Mouse (Mus musculus): ENCODE measurements around the gene Nom1. TPM values are rescaled to one million over a fixed set of nuclear protein-coding genes. Genes with fewer than 3 reads are reported as not detected.
"Not testable (repeated sequence)": the region's sequence is repeated elsewhere in the genome, so short reads cannot be mapped to it uniquely, and the experiment has no call there.

The Nom1 gene
- 10 to 100 TPM; 10.8 to 17.2 TPM for polyA plus RNA-seq (2017; shearing (Covaris generic))

- peak; percentile 100 for ATAC-seq
Measured at GRCm38 (mm10) chr5:29434228-29434871, at the start of gene Nom1. Nom1 (plus strand) TSS chr5:29434664.

GRCm38 (mm10) chr5:29387591-29387990, 46.9 kb upstream of the Nom1 start:
- no peak for ATAC-seq

DNA sequence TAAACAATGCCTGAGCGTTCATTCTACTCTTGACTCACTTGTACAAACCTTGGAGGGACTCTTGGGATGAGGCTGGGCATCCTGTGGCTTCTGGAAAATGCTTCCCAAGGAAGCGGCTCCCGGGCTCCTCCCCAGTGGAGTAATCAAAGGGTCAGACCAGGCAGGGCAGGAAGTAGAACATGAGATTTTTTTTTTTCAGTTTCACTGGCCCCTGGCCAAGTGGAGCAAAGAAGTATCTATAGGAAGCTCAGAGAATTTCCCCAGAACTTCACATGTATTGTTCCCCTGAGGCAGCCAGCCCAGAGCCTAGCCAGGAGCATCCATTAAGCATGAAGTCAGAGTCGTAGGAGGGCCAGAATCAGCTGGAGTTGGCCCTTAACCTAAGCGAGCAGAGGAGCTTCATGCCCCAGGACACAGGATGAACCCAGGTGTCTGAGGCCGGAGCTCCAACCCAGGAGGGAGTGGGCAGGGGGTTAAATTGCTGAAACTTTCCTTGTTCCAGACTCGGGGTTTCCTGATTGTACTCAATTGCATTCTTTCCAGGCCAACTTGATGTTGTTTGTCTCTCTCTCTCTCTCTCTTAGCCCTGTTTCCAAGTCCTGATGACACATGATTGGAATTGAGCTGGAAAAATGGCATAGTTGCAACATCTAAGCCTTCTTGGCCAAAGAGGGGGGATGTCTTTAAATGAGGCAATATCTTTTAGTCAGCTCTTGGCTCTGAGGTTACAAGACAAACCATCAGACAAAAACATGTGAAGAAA, 46.1 kb upstream of the Nom1 start:
- no peak for ATAC-seq

DNA sequence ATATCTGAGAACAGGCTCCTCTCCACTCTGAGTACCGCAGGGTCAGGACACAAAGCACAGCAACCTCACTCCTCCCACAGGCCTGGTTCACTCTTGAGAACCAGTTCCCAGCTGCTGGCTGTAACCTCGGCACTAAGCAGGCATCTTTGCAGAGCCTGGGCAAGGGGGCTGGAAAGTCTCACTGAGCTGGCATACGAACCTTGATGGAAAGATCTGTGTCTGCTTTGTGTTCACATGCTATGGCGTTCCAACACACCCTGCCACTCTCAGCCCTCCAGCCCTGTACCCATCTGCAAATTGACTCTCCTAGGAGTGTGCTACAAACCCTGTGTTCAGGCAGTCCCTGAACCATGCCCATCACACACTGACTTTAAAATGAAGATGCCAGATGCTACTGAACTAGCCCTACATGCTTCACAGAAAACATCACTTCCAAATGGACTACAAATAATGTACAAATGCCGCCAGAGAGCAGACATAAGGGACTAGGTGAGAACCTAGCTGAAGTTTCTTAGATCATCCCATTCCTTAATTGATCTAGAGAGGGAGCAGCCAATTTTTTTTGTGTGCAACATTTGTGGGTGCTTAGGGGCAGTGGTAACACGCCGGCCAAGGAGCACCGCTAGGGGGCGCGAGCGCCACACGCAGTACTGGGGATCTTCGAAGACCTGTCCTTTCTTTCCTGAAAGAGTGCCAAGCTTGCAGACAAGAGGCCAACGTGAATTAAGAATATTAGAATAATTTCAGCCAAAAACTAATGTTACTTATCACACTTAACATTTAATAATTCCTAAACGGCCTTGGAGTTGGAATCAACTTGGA, 45.3 kb upstream of the Nom1 start:
- peak; percentile 37 for ATAC-seq

DNA sequence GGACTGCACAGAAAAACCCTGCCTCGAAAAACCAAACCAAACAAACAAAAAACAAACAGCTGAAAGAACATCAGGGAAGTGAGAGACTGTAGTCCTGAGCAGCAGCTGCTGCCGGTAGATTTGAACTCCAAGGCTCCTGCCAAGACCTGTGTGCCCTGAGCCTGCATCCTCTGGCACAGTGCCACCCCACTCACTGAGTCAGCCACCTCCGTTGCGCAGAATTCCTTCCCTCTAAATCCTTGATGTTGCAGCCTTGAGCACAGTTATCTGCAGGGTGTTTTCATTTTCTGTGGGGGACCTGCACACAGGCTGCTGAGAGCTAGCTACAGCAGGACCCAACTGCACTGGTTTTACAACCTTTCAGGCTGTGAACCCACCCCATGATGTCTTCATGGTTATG, 36.0 kb upstream of the Nom1 start:
- no peak for ATAC-seq

GRCm38 (mm10) chr5:29410854-29411253, 23.6 kb upstream of the Nom1 start:
- ATAC-seq, result no peak

DNA sequence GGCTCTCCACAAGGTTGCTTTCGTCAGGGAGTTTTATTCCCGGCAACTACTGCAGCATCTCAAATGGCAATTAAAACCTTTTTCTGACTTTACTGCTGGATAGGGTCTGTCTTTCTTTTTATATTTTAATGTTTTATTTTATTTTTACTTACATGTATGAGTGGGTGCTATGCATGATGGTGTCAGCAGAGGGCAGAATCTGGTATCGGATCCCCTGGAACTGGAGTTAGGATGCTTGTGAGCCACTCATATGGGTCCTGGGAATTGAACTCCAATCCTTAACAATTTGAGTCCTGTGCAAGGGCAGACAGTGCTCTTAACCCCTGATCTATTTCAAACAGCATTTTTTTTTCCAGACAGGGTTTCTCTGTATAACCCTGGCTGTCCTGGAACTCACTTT, 21.4 kb upstream of the Nom1 start:
- no peak for ATAC-seq

GRCm38 (mm10) chr5:29423330-29423729, 11.1 kb upstream of the Nom1 start:
- ATAC-seq, result not testable (repeated sequence)

- ATAC-seq, result peak; percentile 40
Measured at GRCm38 (mm10) chr5:29434872-29435358, 451 bp downstream of the Nom1 start.

DNA sequence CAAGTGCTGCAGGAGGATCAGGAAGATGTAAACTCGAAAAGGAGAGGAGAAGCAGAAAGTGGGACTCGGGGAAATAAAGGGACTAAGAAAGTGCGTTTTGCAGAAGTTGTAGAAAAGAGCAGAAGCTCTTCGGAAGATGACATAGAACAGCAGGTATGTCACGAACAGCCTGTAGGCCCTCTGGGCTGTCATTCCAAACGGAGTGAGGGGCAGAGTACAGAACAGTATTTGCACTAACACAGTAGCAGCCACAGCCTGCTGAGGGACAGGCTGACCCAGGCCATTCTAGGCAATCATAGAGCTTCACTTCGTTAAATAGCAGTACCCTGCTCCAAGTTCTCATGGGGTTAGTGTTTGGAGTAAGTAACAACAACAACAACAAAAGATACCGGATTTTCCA, 1.0 kb downstream of the Nom1 start:
- no peak for ATAC-seq

DNA sequence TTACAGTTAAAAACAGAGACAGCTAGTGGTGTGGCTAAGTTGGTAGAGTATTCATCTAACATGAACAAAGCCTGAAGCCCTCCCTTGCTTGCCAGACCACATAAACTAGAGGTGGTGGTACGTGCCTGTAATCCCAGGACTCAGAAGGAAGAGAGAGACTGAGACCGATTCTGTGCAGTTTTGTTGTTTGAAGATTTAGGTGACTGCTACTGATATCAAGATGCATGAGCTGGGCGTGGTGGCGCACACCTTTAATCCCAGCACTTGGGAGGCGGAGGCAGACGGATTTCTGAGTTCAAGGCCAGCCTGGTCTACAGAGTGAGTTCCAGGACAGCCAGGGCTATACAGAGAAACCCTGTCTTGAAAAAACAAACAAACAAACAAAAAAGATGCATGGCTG, 2.3 kb downstream of the Nom1 start:
- ATAC-seq, result not testable (repeated sequence)

GRCm38 (mm10) chr5:29445275-29445674, 10.8 kb downstream of the Nom1 start:
- no peak for ATAC-seq

- no peak for ATAC-seq
Measured at GRCm38 (mm10) chr5:29452352-29452751, 17.9 kb downstream of the Nom1 start.

DNA sequence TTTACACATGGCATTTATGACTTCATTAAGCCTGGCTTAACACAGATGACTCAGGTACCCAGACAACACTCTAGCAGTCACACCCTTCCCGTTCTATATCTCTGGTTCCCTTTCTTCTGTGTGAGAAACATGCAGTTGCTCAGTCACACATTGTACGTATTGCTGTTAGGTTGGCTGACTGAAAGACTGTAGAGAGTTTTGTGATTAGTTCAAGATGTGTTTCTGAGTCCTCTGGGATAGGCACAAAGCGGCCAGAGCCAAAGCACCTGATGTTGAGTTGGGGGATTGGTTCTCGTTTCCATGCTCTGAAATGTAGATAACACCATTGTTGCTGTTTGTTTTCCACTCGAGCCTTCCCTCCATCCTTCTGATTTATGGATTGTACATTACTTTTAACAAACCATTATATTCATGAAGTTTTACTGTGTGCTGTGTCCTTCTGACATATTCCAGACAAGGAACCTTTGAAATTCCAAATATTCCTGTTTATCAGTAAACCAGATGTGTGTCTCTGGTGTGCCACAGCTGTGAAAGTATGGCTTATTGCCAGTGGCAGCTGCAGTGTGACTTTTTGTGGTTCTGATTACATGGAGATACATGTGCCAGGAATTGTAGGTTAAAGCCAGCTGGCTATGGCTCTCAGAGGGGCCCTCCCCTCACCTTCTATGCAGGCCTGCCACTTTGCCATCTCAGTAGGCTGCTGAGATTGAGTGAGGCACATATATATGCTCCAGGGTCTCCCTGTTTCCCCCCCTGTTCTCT, 22.6 kb downstream of the Nom1 start:
- ATAC-seq, result no peak

DNA sequence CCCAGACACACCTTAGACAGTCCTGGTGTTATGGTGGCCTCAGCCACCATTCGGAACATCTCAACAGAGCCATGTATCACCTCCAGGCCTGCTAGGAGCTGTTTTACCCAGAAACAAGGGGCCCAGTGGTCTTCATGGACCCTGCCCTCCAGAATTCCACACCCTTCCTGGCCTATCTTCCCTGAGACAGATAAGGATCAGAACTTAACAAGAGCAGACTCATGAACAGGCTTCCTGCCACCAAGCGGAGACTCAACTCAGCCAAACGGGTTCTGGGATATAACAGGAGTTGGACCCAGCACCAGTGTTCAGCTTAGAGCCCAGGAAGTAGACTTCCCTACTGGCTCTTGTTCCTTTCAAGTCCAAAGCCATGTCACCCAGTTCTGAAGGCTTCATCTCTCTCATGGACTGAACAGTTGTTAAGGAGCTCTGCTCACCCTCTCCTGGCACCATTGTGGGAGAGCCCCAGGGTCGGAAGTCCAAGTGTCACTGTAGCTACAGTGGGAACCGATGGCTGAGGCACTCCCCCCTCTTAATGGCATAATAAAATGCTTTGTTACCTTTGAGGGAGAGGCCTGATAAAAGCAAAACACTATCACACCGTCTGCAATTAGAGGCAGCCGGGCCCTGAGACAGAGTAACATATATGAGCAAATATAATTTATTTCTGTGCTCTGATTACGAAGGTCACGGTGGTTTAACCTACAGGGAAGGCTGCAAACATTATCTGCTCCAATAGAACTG, 28.7 kb downstream of the Nom1 start:
- no peak for ATAC-seq

GRCm38 (mm10) chr5:29467489-29468350, 33.3 kb downstream of the Nom1 start:
- no peak for ATAC-seq

- no peak for ATAC-seq
Measured at GRCm38 (mm10) chr5:29468351-29469065, 34.0 kb downstream of the Nom1 start.

GRCm38 (mm10) chr5:29469501-29469900, 35.0 kb downstream of the Nom1 start:
- no peak for ATAC-seq

DNA sequence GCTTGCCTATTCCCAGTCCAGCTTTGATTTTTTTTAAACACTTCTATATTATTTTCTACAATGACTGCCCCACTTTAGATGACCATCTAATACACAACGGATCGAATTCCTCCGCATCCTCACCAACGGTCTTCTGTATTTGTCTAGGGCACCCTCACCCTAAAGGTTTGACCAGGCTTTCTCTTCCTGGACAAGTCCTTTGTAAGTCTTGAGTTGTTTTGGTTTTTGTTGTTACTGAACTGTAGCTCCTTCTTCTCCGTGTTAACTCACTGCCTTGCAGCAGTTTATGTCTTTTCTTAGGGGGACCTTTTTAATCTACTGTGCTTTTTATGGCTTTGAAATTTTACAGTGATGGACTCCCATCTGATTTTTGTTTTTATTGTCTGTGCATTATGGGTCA, 35.8 kb downstream of the Nom1 start:
- no peak for ATAC-seq

DNA sequence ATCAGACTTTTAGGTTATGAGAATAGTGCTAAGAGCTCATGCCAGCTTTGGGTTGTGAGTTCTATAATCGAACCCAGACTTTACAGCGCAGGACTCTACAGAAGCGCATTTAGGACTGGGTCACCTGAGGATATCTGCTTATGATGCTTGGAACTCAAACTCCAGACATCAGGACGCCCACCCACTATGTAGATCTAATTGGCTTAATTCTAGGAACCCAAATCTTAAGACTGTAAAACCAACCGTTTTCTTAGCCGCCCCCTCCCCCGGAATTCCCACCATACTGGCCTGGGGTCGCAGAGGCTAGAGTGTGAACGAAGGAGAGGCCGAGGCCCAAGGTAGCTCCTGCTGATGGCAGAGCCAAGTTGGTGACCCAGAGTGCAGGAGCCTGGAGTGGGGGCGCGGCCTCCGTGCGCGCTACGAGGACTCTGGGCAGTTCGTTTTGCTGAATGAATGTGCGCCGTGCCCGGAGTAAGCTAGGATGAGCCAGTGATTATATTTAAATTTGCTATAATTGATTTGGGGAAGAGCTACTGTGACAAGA, 36.5 kb downstream of the Nom1 start:
- no peak for ATAC-seq
